Mouse (Mus musculus): Measurements from ENCODE around the gene Abi3bp. TPM values are rescaled to one million over a fixed set of nuclear protein-coding genes. Genes with fewer than 3 reads are reported as not detected.

The Abi3bp gene
- total RNA-seq, 2 experiments from 2014 or later = 12.3 to 18.2 TPM

DNA sequence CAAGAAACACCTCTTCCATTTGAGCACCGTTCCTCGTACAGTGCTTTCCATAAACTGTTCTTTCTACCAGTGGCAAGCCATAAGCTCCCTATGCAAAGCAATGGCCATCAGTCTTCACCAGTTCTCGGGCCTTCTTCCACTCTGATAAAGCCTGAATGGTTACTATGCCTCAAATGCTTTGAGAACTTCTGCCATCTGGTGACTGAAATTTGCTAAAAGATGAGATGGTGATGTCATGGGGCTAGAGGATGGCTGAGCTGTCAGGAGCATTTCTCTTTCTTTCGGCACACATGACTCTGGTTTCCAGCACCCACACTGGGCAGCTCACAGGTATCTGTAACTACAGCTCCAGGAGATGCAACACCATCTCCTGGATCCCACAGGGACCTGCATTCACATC, 199.5 kb downstream of the Abi3bp start:
- DNase-seq (ENCODE audit: low spot score in 2 of 2) = no peak

DNA sequence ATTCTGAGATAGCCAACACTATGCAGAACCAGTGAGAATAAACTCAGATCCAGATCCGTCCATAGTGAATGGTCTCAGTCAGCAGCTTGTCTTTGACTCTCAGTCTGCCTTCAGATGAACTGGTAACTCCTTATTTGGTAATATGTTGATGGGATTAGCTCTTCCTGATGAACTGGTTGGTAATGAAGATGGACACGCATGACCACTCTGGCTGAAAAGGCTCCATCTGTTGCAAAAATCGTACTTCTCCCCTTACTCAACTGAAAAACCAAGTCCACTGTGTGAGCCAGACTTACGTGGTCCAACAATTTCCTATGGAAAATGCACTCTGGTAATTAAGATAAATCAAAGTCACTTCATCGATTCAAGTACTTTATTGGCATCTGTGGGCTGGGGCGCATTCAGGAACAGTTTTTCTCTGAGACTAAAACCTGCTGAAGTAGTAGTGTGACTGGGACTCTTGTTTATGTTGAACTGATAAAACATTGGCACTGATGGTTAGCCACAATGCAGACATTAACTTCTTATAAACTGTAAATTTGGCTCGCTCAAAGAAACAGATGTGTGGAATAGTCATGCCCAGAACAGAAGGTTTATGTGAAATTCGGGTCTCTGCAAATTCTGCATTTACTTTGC, 203.4 kb downstream of the Abi3bp start:
- DNase-seq (ENCODE audit: low spot score in 2 of 2) = no peak

GRCm38 (mm10) chr16:56686747-56687146, 209.1 kb downstream of the Abi3bp start:
- DNase-seq (ENCODE audit: low spot score in 2 of 2) = no peak

GRCm38 (mm10) chr16:56690715-56691114, 213.0 kb downstream of the Abi3bp start:
- DNase-seq (ENCODE audit: low spot score in 2 of 2) = no peak

DNA sequence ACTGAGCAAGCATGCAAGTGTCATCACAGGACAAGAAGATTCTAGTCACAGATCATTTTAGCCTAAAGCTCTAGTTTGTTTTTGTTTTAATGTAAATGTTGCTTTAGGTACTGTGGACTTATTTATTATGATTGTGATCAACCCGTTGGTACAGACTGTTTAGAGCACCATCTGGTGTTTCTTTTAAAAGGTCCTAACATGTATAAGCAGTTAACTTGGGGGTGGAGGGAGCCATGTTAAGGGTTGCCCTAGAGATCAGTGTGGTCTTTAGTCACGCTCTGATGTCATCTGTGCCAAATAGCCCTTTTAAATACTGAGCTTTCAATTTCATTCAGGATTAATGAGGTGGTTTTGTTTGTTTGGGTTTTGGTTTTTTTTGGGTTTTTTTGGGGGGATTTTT, 218.8 kb downstream of the Abi3bp start:
- DNase-seq (ENCODE audit: low spot score in 2 of 2) = no peak

GRCm38 (mm10) chr16:56700898-56701297, 223.2 kb downstream of the Abi3bp start:
- no peak for DNase-seq (ENCODE audit: low spot score in 2 of 2)

DNA sequence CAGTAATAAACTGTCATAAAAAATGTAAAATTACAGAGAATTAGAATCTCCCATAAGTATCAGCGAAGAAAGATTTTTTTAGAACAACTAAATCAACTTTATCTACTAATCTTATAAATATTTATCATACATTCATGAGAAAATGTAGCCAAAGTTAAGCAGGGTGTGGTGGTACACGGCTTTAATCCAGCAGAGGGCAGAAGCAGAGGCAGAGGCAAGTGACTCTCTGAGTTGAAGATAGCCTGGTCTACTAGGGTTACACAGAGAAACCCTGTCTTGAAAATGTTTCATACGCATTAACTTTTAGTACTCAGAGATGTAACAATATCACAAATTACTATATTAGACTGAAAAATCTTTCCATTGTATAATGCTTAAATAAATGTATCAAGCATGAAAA, 228.1 kb downstream of the Abi3bp start:
- no peak for DNase-seq (ENCODE audit: low spot score in 2 of 2)

GRCm38 (mm10) chr16:56710071-56710470, 232.4 kb downstream of the Abi3bp start:
- DNase-seq (ENCODE audit: low spot score in 2 of 2) = no peak

- DNase-seq (ENCODE audit: low spot score in 2 of 2) = no peak
Measured at GRCm38 (mm10) chr16:56715608-56716007, 237.9 kb downstream of the Abi3bp start.

DNA sequence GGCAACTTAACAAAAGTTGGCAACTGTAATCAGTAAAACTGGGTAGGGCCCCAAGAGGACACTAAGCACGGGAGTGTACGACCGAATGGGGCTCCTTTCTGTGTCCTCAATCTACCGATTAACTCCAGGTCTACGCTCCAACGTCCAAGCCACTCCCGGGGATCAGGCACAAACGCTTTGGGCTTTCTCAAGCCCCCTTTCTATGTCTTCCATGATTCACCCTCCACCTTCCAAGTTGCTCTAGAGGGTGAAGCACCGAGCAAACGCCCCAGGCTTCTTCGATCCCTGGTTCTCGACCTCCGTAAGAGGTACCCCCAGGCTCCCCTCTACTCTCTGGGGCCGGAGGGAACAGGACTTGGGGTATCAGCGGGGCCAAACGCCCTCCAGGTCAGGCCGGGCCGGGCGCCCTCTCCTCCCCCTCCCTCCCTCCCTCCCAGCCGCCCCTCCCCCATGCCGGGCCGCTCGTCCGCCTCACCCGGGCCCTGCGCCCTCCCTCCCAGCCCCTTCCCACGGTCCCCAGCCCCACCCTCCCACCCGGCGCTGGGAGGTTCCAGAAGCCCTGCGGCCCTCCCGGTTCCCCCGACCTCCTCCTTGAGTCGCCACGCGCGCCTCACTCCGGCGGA, 239.0 kb downstream of the Abi3bp start:
- peak in 1 of 2 experiments; percentile 24 for DNase-seq (ENCODE audit: low spot score in 2 of 2)

DNA sequence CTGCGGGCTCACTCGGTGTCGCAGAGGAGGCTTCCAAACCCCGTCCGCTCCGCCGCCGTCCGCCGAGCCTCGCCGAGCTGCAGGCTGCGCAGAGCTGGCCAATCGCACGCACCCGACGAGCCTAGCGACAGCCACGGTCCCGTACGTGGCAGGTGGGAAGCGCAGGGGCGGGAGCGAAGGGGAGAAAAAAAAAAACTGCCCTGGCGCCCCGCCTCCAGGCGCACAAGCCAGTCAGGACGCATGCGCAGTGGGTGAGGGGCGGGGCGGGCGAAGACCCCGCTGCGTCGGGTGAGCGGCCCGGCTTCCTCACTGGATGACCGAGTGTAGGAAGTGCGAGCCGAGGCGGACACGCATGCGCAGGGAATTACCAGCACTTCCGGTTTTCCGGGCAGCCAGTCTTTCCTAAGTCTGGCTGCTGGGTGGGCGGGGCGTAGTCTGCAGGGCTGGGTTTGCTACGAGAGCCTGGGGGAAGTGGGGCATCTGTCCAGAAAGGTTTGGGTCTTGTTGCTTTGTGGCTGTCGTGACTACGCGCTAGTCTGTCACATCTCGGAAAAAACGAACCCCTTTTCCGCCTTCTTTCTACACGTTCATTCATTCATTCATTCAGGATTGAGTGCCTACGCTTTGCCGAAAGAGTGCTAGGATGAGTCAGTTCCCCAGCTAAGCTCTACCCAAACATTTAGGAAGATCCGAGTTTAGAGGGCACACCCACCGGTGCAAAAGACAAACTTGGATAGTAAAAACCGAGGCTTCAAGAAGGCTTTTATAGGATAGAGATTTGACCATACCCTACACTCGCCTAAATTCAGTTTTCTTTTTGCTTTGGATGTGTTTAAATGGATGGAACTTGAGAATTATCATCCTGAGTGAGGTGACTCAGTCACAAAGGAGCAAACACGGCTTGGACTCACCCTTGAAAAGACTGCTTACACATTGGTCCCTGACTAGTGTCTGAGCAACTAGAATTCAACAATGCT, 239.8 kb downstream of the Abi3bp start, which contains the start of gene Tfg:
Gene Tfg, minus strand, starts transcription at position 227 of the 977 bp plus-strand sequence.
- peak; percentile 97 to 99 for DNase-seq (ENCODE audit: low spot score in 2 of 2)

DNA sequence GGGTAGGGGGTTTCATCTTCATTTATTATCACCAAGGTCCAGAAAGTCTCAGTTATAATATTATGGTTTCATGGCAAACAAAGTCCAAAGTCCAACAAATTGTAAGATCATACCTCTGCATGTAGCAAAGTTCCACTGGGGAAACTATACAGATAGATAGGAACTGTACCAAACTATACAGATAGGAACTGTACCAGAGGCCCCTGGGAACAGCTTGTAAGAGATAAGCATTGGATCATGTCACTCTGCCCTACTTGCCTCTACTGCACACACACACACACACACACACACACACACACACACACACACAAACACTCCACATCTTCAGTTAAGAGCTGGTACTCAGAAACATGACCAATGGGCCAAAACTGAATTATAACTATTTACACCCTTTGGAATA, 241.4 kb downstream of the Abi3bp start:
- no peak for DNase-seq (ENCODE audit: low spot score in 2 of 2)

GRCm38 (mm10) chr16:56722357-56722756, 244.7 kb downstream of the Abi3bp start:
- DNase-seq (ENCODE audit: low spot score in 2 of 2) = no peak

DNA sequence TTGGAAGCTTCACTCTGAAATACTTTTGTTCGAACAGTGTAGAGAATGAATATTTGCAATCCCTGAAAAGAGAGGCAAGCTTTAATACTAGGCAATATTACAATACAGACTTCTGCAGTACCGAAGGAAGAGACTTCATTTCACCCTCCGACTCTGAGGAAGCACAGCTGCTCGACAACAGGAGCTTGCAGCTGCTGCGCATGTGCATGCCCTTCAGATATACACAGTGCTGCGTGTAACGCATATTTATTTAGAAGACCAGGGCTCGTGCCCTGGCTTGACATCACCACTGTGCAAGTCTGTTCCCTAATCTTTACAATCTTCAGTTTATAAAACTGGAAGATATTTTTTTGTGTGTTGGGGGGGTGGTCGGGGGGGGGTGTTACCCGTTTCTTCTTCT, 247.2 kb downstream of the Abi3bp start:
- no peak for DNase-seq (ENCODE audit: low spot score in 2 of 2)

DNA sequence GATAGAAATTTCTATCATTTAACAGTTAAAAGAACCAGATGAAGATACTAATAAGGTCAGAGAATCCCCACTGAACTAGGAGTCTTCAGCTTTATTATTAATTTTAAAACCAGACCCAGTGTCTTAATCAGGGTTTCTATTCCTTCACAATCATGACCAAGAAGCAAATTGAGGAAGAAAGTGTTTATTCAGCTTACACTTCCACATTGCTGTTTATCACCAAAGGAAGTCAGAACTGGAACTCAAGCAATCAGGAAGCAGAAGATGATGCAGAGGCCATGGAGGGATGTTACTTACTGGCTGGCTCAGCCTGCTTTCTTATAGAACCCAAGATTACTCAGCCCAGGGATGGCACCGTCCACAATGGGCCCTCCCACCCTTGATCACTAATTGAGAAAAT, 251.4 kb downstream of the Abi3bp start:
- no peak for DNase-seq (ENCODE audit: low spot score in 2 of 2)

Other genes with a start within 250 kb of the Abi3bp start
- 10 to 100 TPM; 71.2 to 78.4 TPM for gene Tfg, start 239.6 kb downstream of the Abi3bp start, total RNA-seq (2021)

Measured in adrenal gland, postnatal 4 days (tissue).